Mouse (Mus musculus) brain, adult 2 months (tissue): ENCODE measurements around the gene Trim15.

Experiments used
- DNase-seq: peaks from one replicate; pipeline ENCODE4 v3.0.0; 2011; ENCODE audit warnings: low read depth, low spot score

The Trim15 gene

GRCm38 (mm10) chr17:36869955-36870810, 3.2 kb upstream of the Trim15 start:
- no peak for DNase-seq

- no peak for DNase-seq
Measured at GRCm38 (mm10) chr17:36869284-36869954, 2.4 kb upstream of the Trim15 start, which contains the start of gene Trim10. TSS of gene Trim10 (plus strand) at chr17:36869574.

GRCm38 (mm10) chr17:36868836-36869235, 1.8 kb upstream of the Trim15 start:
- no peak for DNase-seq

GRCm38 (mm10) chr17:36861680-36862079, 5.3 kb downstream of the Trim15 start:
- no peak for DNase-seq

- no peak for DNase-seq
Measured at GRCm38 (mm10) chr17:36858181-36858580, 8.8 kb downstream of the Trim15 start.

- no peak for DNase-seq
Measured at GRCm38 (mm10) chr17:36856236-36856635, 10.8 kb downstream of the Trim15 start.

- DNase-seq, result no peak
Measured at GRCm38 (mm10) chr17:36855484-36855883, 11.5 kb downstream of the Trim15 start.

- no peak for DNase-seq
Measured at GRCm38 (mm10) chr17:36851627-36852026, 15.4 kb downstream of the Trim15 start.

- DNase-seq, result no peak
Measured at GRCm38 (mm10) chr17:36851200-36851599, 15.8 kb downstream of the Trim15 start.

- no peak for DNase-seq
Measured at GRCm38 (mm10) chr17:36849992-36850391, 17.0 kb downstream of the Trim15 start.

- no peak for DNase-seq
Measured at GRCm38 (mm10) chr17:36848911-36849310, 18.1 kb downstream of the Trim15 start.

- no peak for DNase-seq
Measured at GRCm38 (mm10) chr17:36844725-36845124, 22.3 kb downstream of the Trim15 start.

- no peak for DNase-seq
Measured at GRCm38 (mm10) chr17:36844286-36844719, 22.7 kb downstream of the Trim15 start.

GRCm38 (mm10) chr17:36843696-36844095, 23.3 kb downstream of the Trim15 start:
- DNase-seq, result no peak

- DNase-seq, result no peak
Measured at GRCm38 (mm10) chr17:36840961-36841445, 26.0 kb downstream of the Trim15 start.

- no peak for DNase-seq
Measured at GRCm38 (mm10) chr17:36839931-36840330, 27.1 kb downstream of the Trim15 start.

- no peak for DNase-seq
Measured at GRCm38 (mm10) chr17:36839001-36839400, 28.0 kb downstream of the Trim15 start.

GRCm38 (mm10) chr17:36836874-36837647, 29.9 kb downstream of the Trim15 start, which contains the start of gene Trim26:
TSS of gene Trim26 (plus strand) at chr17:36837134.
- DNase-seq, result peak; percentile 99

- peak; percentile 17 for DNase-seq
Measured at GRCm38 (mm10) chr17:36836427-36836812, 30.6 kb downstream of the Trim15 start.

GRCm38 (mm10) chr17:36835591-36836426, 31.2 kb downstream of the Trim15 start:
- DNase-seq, result peak; percentile 82

GRCm38 (mm10) chr17:36832694-36833093, 34.3 kb downstream of the Trim15 start:
- no peak for DNase-seq
